ENCODE assay signal across 26 mouse cellular contexts in the genomic region with DNA sequence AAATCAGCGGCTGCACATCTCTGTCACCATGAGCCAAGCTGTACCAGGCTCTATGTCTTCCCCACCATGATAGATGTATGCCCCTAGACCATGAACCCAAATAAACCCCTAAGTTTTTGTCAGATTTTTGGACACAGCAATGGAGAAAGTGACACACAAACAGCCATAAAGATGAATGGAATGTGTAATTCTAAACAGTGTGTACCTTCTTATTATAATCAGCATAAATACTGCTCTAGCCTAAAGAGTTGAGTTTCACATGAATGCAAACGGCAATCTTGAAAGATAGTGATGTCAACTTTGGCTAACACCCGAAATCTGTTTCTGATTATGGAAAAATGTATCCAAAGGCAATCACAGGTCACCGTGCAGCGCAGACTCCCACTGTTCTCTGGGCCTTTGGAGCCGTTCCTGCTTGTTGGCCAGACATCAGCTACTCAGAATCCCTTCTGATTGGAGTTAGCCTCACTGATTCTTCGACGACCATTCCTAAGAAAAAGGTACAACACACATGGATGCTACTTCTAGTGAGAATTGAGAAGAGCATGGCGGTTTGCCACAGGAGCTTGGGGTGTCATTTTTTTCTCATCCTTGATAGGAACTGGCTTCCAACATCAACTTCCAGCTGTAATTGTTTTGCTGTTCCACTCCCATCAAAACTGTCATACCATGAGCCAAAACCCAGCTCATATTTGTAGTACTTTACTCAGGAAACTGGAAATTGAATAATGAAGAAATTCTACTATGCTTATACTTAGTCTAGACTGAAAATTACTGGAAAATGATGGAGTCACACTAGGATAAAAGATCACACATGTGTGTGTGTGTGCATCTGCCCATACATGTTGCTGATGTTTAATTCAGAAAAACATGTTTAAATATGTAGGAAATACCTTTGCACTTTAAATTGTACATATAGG. TPM values are rescaled to one million over a fixed set of nuclear protein-coding genes. Genes with fewer than 3 reads are reported as not detected.
DNase-seq lines count a peak whose midpoint lies in the region; ATAC-seq lines count a peak whose summit lies in the region.
"Had no signal": no experiment of that assay in that cellular context is flagged by ENCODE, and none has a peak within 500 bp of the region (broad histone marks: within the 10 kb centered on the region; RNA-seq: fewer than 3 reads in every experiment).

No protein-coding gene starts in this region.

- no peak overlapping the region for H3K9ac ChIP-seq in heart, embryonic 15.5 days
- no peak overlapping the region for H3K9ac ChIP-seq in neural tube, embryonic 15.5 days (replicated peaks)
- no peak overlapping the region for H3K9ac ChIP-seq in embryonic facial prominence, embryonic 13.5 days
- H3K9ac ChIP-seq in forebrain, embryonic 15.5 days (replicated peaks) = no peak overlapping the region
- H3K9ac ChIP-seq: hindbrain, embryonic 14.5 days; limb, embryonic 12.5 days; liver, embryonic 14.5 days; lung, embryonic 14.5 days; midbrain, embryonic 15.5 days had no signal

- H3K4me3 ChIP-seq in heart, embryonic 15.5 days = no peak overlapping the region
- no peak overlapping the region for H3K4me3 ChIP-seq in neural tube, embryonic 15.5 days (replicated peaks)
- no peak overlapping the region for H3K4me3 ChIP-seq in embryonic facial prominence, embryonic 13.5 days
- H3K4me3 ChIP-seq in forebrain, embryonic 15.5 days = no peak overlapping the region
- H3K4me3 ChIP-seq: heart, embryonic 10.5 days; left cerebral cortex, adult 2 months; limb, embryonic 12.5 days; midbrain, embryonic 15.5 days had no signal

- H3K4me1 ChIP-seq in heart, embryonic 15.5 days (replicated peaks) = no peaks in the 10 kb centered on the region
- H3K4me1 ChIP-seq in neural tube, embryonic 15.5 days = no peaks in the 10 kb centered on the region
- 0 out of 2 replicates have a peak, but pooled peaks cover 2% of the 10 kb centered on the region for H3K4me1 ChIP-seq in embryonic facial prominence, embryonic 13.5 days
- no peaks in the 10 kb centered on the region for H3K4me1 ChIP-seq in forebrain, embryonic 15.5 days
- H3K4me1 ChIP-seq: heart, embryonic 10.5 days; limb, embryonic 12.5 days; midbrain, embryonic 15.5 days had no signal

- 62% methylated on average over 9 of the region's 9 CpGs for WGBS in heart, embryonic 15.5 days
- 83% methylated on average over 9 of the region's 9 CpGs for WGBS in neural tube, embryonic 15.5 days
- WGBS in embryonic facial prominence, embryonic 13.5 days = 42% methylated on average over 9 of the region's 9 CpGs
- 89% methylated on average over 9 of the region's 9 CpGs for WGBS in forebrain, embryonic 15.5 days

- H3K4me2 ChIP-seq in heart, embryonic 15.5 days = no peak overlapping the region
- no peak overlapping the region for H3K4me2 ChIP-seq in neural tube, embryonic 15.5 days
- no peak overlapping the region for H3K4me2 ChIP-seq in embryonic facial prominence, embryonic 13.5 days
- no peak overlapping the region for H3K4me2 ChIP-seq in forebrain, embryonic 15.5 days (replicated peaks)
- H3K4me2 ChIP-seq: hindbrain, embryonic 14.5 days; limb, embryonic 12.5 days; lung, embryonic 14.5 days; midbrain, embryonic 15.5 days had no signal

- H3K36me3 ChIP-seq in heart, embryonic 15.5 days = no peaks in the 10 kb centered on the region
- H3K36me3 ChIP-seq in neural tube, embryonic 15.5 days = no peaks in the 10 kb centered on the region
- no peaks in the 10 kb centered on the region for H3K36me3 ChIP-seq in embryonic facial prominence, embryonic 13.5 days
- H3K36me3 ChIP-seq in forebrain, embryonic 15.5 days = no peaks in the 10 kb centered on the region
- H3K36me3 ChIP-seq: heart, embryonic 10.5 days; limb, embryonic 12.5 days; midbrain, embryonic 15.5 days had no signal

- DNase-seq in heart, postnatal 36 days = no peak
- peak; percentile 6 for DNase-seq in neural tube, embryonic 10.5 days (ENCODE audit: extremely low spot score, low spot score)
- DNase-seq in skeletal muscle tissue, adult 2 months (ENCODE audit: low read depth, low spot score) = peak; percentile 27
- DNase-seq in right cerebral cortex, adult 2 months (ENCODE audit: low spot score in 2 of 2) = no peak
- DNase-seq: adrenal gland, postnatal 14 days; cerebellum, adult 2 months; cerebellum, postnatal 25 days; kidney, adult 2 months; kidney, postnatal 10 days; lung, embryonic 14.5 days; lung, postnatal 4 days; right cerebral cortex, postnatal 14 days; spleen, adult 18-20 months; thymus, postnatal 14 days had no signal

- 0 out of 2 replicates have a peak overlapping the region, but pooled peaks have one; percentile 15 for H3K27ac ChIP-seq in heart, embryonic 15.5 days
- H3K27ac ChIP-seq in neural tube, embryonic 15.5 days (replicated peaks) = no peak overlapping the region
- peak overlapping the region; percentile 48 for H3K27ac ChIP-seq in embryonic facial prominence, embryonic 13.5 days
- no peak overlapping the region for H3K27ac ChIP-seq in forebrain, embryonic 15.5 days (replicated peaks)
- H3K27ac ChIP-seq: heart, embryonic 10.5 days; hindbrain, embryonic 14.5 days; left cerebral cortex, adult 2 months; limb, embryonic 12.5 days; liver, embryonic 14.5 days; midbrain, embryonic 15.5 days had no signal

- no peaks in the 10 kb centered on the region for H3K9me3 ChIP-seq in heart, embryonic 15.5 days (replicated peaks)
- H3K9me3 ChIP-seq in neural tube, embryonic 15.5 days (replicated peaks) = no peaks in the 10 kb centered on the region
- H3K9me3 ChIP-seq in embryonic facial prominence, embryonic 13.5 days = no peaks in the 10 kb centered on the region
- no peaks in the 10 kb centered on the region for H3K9me3 ChIP-seq in forebrain, embryonic 15.5 days
- H3K9me3 ChIP-seq: heart, embryonic 10.5 days; limb, embryonic 12.5 days; midbrain, embryonic 15.5 days had no signal

- no peak for ATAC-seq in heart, embryonic 15.5 days (replicated peaks; ENCODE audit: insufficient number of reproducible peaks, insufficient read depth, low FRiP score, low read depth)
- no peak for ATAC-seq in neural tube, embryonic 15.5 days (ENCODE audit: low FRiP score)
- peak; percentile 74; the same call in 1 of the 2 replicates for ATAC-seq in embryonic facial prominence, embryonic 13.5 days (ENCODE audit: insufficient number of reproducible peaks, insufficient read depth, low FRiP score, low TSS enrichment, low read depth)
- no peak for ATAC-seq in forebrain, embryonic 15.5 days (replicated peaks)
- ATAC-seq: forebrain, embryonic 16.5 days; midbrain, embryonic 15.5 days had no signal

- intact Hi-C loops in heart, postnatal 36 days (cut with DNase I) = no loop called here

- no peaks in the 10 kb centered on the region for H3K27me3 ChIP-seq in heart, embryonic 15.5 days
- H3K27me3 ChIP-seq in neural tube, embryonic 15.5 days (replicated peaks) = no peaks in the 10 kb centered on the region
- H3K27me3 ChIP-seq in embryonic facial prominence, embryonic 13.5 days = no peaks in the 10 kb centered on the region
- H3K27me3 ChIP-seq in forebrain, embryonic 15.5 days = no peaks in the 10 kb centered on the region
- H3K27me3 ChIP-seq: midbrain, embryonic 15.5 days had no signal

RNA-seq across cellular contexts. Expression of a gene that starts 11.9 kb away (rescaled TPM):
- 18.3 and 19.9 TPM in 2 replicates for polyA plus RNA-seq in heart, embryonic 15.5 days (2015; fragmentation: Nextera tagmentation; extraction: Ambion mirVana)
- 10 to 100 TPM; 12.0 to 12.1 TPM for total RNA-seq in heart, postnatal 36 days (2021)
- 19.9 and 23.6 TPM in 2 replicates for polyA plus RNA-seq in neural tube, embryonic 15.5 days (2015; fragmentation: Nextera tagmentation; extraction: Ambion mirVana)
- polyA plus RNA-seq in embryonic facial prominence, embryonic 13.5 days (2015; fragmentation: Nextera tagmentation; extraction: Ambion mirVana) = 28.7 and 29.2 TPM in 2 replicates
- 28.3 and 30.3 TPM in 2 replicates for polyA plus RNA-seq in forebrain, embryonic 15.5 days (2015; fragmentation: Nextera tagmentation; extraction: Ambion mirVana)

RNA-seq across cellular contexts. Expression of a gene that starts 48.9 kb away (rescaled TPM):
- polyA plus RNA-seq in heart, embryonic 15.5 days (2015; fragmentation: Nextera tagmentation; extraction: Ambion mirVana) = 3.6 and 5.7 TPM in 2 replicates
- total RNA-seq in heart, postnatal 36 days (2021) = under 1 TPM; 0.54 to 0.58 TPM
- polyA plus RNA-seq in neural tube, embryonic 15.5 days (2015; fragmentation: Nextera tagmentation; extraction: Ambion mirVana) = 30.3 and 31.7 TPM in 2 replicates
- 22.8 and 26.9 TPM in 2 replicates for polyA plus RNA-seq in embryonic facial prominence, embryonic 13.5 days (2015; fragmentation: Nextera tagmentation; extraction: Ambion mirVana)
- polyA plus RNA-seq in forebrain, embryonic 15.5 days (2015; fragmentation: Nextera tagmentation; extraction: Ambion mirVana) = 5.4 and 6.1 TPM in 2 replicates
- total RNA-seq: megakaryocyte-erythroid progenitor cell, adult 5-6 weeks had no signal

Comparison
In these comparisons a context has a peak if more than half of its experiments do, and no peak if none do; other contexts are left out.
1. H3K27ac ChIP-seq: peak in heart, embryonic 15.5 days (single experiment) and embryonic facial prominence, embryonic 13.5 days (single experiment); none in neural tube, embryonic 15.5 days (single experiment) and forebrain, embryonic 15.5 days (single experiment).
2. DNase-seq: peak in neural tube, embryonic 10.5 days (single experiment) and skeletal muscle tissue, adult 2 months (single experiment); none in heart, postnatal 36 days (0 of 2) and right cerebral cortex, adult 2 months (0 of 2).